In the genomic region with DNA sequence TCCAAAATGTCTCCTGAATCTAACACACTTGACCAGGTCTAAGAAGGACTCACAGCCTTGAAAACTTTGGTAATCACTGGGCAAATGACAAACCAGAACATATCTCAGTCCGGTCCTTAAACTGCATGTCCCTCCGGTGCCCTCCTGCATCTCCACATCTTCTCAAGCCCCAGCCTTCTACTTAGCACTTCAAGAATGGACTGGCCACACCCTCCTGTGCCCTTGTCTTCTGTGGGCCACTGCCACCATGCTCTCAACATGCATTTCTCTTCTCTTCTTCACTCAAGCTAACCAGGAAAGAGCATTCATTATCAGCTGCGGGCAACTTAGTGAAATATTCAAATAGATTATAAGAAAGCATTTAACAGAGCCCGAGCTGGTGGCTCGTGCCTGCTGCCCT, we compare ENCODE assay signal across 22 mouse cellular contexts.
DNase-seq lines count a peak whose midpoint lies in the region; ATAC-seq lines count a peak whose summit lies in the region.
"Had no signal": no experiment of that assay in that cellular context is flagged by ENCODE, and none has a peak within 500 bp of the region (broad histone marks: within the 10 kb centered on the region; RNA-seq: fewer than 3 reads in every experiment).

No protein-coding gene starts in this region.

- peak; percentile 75 for DNase-seq in heart, adult 11 months
- peak; percentile 61 for DNase-seq in heart, embryonic 10.5 days (ENCODE audit: low spot score)
- no peak for DNase-seq in heart, adult 8-10 months (ENCODE audit: low spot score)
- DNase-seq in liver, embryonic 11.5 days (ENCODE audit: low spot score): peak; percentile 17
- DNase-seq in liver: no peak
- peak; percentile 8 to 50 for DNase-seq in urinary bladder, postnatal 4 days (ENCODE audit: low spot score in 2 of 2)
- no peak for DNase-seq in urinary bladder, postnatal 10 days (ENCODE audit: low spot score)
- DNase-seq: adrenal gland, adult 2 months; adrenal gland, adult 8-10 months; adrenal gland, postnatal 10 days; adrenal gland, postnatal 14 days; adrenal gland, postnatal 25 days; adrenal gland, postnatal 36 days; B cell, adult 2 months; cerebellum, adult 11 months; cerebellum, adult 11-12 months had no signal

- H3K36me3 ChIP-seq in heart, embryonic 12.5 days: no peaks in the 10 kb centered on the region
- no peaks in the 10 kb centered on the region for H3K36me3 ChIP-seq in heart, embryonic 10.5 days
- no peaks in the 10 kb centered on the region for H3K36me3 ChIP-seq in liver, embryonic 11.5 days (ENCODE audit: control insufficient read depth, insufficient read depth, low read length)
- H3K36me3 ChIP-seq: G1E had no signal

- ATAC-seq in heart, embryonic 12.5 days (ENCODE audit: insufficient number of reproducible peaks, low FRiP score): no peak
- no peak for ATAC-seq in liver, embryonic 11.5 days (replicated peaks; ENCODE audit: low FRiP score)
- ATAC-seq: activated CD4-positive, CD25-positive, alpha-beta regulatory T cell, adult 4 months; CD4-positive, CD25-positive, alpha-beta regulatory T cell, adult 4 months; Patski had no signal

- no peak overlapping the region for H3K27ac ChIP-seq in heart, embryonic 12.5 days (ENCODE audit: poor library complexity, severe bottlenecking)
- H3K27ac ChIP-seq in heart, embryonic 10.5 days: no peak overlapping the region
- no peak overlapping the region for H3K27ac ChIP-seq in liver, embryonic 11.5 days (ENCODE audit: low read depth, low read length)

- H3K27me3 ChIP-seq in heart, embryonic 12.5 days (replicated peaks): no peaks in the 10 kb centered on the region
- H3K27me3 ChIP-seq in heart, embryonic 10.5 days (ENCODE audit: insufficient read depth, poor library complexity, severe bottlenecking): no peaks in the 10 kb centered on the region
- H3K27me3 ChIP-seq in liver, embryonic 11.5 days (replicated peaks; ENCODE audit: control insufficient read depth, insufficient read depth, low read length): no peaks in the 10 kb centered on the region
- H3K27me3 ChIP-seq: CH12.LX, Patski had no signal

- no peak overlapping the region for H3K4me3 ChIP-seq in heart, embryonic 12.5 days
- H3K4me3 ChIP-seq in heart, embryonic 10.5 days: no peak overlapping the region
- H3K4me3 ChIP-seq in liver, embryonic 11.5 days (ENCODE audit: low read depth, low read length): no peak overlapping the region

- H3K4me2 ChIP-seq in heart, embryonic 12.5 days: no peak overlapping the region
- H3K4me2 ChIP-seq in liver, embryonic 11.5 days: no peak overlapping the region

- peaks cover 33% of the 10 kb centered on the region for H3K4me1 ChIP-seq in heart, embryonic 12.5 days (replicated peaks)
- H3K4me1 ChIP-seq in heart, embryonic 10.5 days: peaks cover 27% of the 10 kb centered on the region
- H3K4me1 ChIP-seq in liver, embryonic 11.5 days (replicated peaks; ENCODE audit: control insufficient read depth, insufficient read depth, low read length): no peaks in the 10 kb centered on the region

- WGBS in heart, embryonic 12.5 days: 85% methylated on average over 5 of the region's 5 CpGs
- 81% methylated on average over 5 of the region's 5 CpGs for WGBS in heart, embryonic 10.5 days
- WGBS in liver, embryonic 11.5 days: 80% methylated on average over 5 of the region's 5 CpGs

- H3K9ac ChIP-seq in heart, embryonic 12.5 days: no peak overlapping the region
- no peak overlapping the region for H3K9ac ChIP-seq in liver, embryonic 11.5 days (ENCODE audit: low read depth, low read length)

- H3K9me3 ChIP-seq in heart, embryonic 12.5 days (replicated peaks): no peaks in the 10 kb centered on the region
- H3K9me3 ChIP-seq in heart, embryonic 10.5 days: no peaks in the 10 kb centered on the region
- no peaks in the 10 kb centered on the region for H3K9me3 ChIP-seq in liver, embryonic 11.5 days (ENCODE audit: control insufficient read depth, low read length)

Comparison
In these comparisons a context has a peak if more than half of its experiments do, and no peak if none do; other contexts are left out.
1. DNase-seq: peak in heart, adult 11 months (single experiment), heart, embryonic 10.5 days (single experiment), liver, embryonic 11.5 days (single experiment) and urinary bladder, postnatal 4 days (2 of 2); none in heart, adult 8-10 months (single experiment), liver (single experiment) and urinary bladder, postnatal 10 days (single experiment).